Mouse (Mus musculus) urinary bladder, postnatal 10 days (tissue): ENCODE data around the gene Zfp697.
"Not testable (repeated sequence)": the region's sequence is repeated elsewhere in the genome, so short reads cannot be mapped to it uniquely, and the experiment has no call there.

ENCODE experiments used
- DNase-seq: peaks from one replicate; pipeline ENCODE4 v3.0.0; 2022; ENCODE audit warnings: low spot score

Zfp697 gene

GRCm38 (mm10) chr3:98522779-98523178, 140.5 kb downstream of the Zfp697 start:
- not testable (repeated sequence) for DNase-seq

DNA sequence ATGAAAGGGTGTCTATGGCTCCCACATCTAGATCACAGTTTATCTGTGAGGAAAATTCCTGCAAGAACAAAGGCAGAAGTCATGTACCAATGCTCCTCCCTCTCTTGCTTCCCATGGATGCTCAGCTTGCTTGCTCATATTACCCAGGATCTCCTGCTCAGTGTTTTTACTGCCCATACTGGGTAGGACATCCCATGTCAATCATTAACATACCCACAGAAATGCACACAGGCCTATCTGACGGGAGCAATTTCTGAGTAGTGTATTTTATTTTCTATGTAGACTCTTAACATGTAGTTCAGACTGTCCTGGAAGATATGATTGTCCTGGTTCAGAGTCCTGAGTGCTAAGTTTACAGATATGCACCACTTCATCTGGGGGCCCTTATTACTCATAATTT, 142.3 kb downstream of the Zfp697 start:
- DNase-seq: not testable (repeated sequence)

DNA sequence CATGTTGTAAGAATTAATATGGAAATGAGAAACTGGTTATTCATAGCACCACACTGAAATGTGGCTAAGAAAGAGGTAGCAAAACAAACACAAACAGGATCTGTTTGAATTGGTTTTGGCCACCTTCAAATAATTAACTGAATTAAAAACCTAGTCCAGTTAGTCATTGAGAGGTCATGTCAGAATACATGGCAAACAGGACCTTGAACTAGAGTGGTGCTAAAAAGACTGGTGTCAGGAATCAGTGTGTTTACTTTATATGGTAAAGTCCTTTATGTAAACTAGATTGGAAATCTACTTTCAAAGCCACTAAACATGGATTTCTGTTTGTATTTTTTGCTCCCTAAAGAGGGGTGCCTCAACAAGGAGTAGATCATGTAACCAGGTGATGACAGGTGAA, 142.7 kb downstream of the Zfp697 start:
- DNase-seq: not testable (repeated sequence)

DNA sequence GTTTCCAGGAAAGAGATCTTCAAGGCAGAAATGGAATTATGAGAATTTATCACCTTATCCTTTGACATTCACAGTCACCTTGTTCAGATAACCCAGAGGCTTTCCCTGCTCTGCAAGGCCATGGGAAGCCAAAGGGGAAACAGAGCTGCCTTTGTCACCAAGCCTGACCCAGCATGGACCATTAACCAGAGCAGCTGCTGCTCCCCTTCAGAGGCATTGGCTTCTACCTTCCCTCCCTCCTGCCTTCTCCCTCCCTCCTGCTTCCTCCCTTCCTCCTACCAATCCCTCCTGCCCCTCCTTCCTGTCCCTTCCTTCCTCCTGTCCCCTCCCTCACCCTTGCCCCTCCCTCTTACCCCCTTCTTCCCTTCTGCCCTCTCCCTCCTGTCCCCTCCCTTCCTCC, 165.4 kb downstream of the Zfp697 start:
- DNase-seq: not testable (repeated sequence)

- DNase-seq: not testable (repeated sequence)
These were observed 166.2 kb downstream of the Zfp697 start for GRCm38 (mm10) chr3:98548495-98548894.

DNA sequence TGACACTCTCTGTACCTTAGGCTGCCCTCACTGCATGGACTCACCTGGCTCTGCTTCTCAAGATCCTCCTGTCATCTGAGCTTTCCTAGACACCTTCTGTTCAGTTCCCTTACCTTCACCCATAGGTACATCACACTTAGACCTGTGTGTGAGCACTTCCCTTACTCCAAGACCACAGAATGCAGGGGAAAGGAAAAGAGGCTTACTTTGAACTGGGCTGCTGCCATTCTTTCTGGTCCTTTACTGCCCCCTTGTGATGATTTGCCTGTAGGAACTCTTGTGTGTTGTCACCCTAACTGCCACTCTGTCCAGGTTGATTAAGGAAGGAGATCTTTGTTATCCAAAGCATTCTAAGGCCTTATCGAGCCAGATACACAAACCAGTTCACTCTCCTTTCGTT, 168.0 kb downstream of the Zfp697 start:
- not testable (repeated sequence) for DNase-seq

- DNase-seq: not testable (repeated sequence)
These were observed 168.6 kb downstream of the Zfp697 start for GRCm38 (mm10) chr3:98550832-98551231.

- DNase-seq: not testable (repeated sequence)
These were observed 178.4 kb downstream of the Zfp697 start for GRCm38 (mm10) chr3:98560711-98561110.

- DNase-seq: not testable (repeated sequence)
These were observed 181.6 kb downstream of the Zfp697 start for GRCm38 (mm10) chr3:98563831-98564230.

DNA sequence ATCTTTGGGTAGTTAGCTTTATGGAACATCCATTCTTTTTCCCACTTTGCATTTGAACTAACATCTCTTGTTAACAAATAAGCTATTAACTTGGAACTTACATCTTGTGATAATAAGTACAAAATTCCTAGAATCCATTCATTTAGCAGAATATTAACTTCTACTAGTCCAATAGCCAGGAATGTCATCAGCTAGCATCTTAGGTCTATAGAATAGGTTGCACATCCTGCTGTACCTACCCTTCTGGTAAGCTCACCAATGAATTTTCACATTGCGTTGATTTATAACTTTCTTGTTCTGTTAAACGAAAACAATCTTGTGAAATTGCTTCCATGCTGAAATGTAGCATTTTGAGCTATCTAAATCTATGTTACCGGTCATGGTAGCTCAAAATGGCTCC, 182.6 kb downstream of the Zfp697 start:
- not testable (repeated sequence) for DNase-seq

DNA sequence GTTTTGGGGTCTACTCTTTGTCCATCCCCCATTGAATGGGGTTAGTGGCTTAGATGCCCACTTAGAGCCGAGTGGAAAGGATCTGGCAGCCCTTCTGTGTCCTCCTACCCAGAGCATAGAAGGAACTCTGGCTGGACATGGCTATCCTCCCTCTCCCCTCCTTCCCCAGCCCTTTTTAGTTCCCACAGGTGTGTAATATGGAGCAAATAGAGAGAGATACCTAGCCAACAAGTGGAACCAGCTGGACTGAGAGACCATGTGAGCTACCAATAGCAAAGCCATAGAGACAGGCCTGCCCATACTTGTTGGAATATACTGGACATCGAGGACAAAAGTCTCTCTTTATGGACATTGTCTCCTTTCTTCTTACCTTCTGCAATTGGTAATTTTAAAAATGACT, 185.5 kb downstream of the Zfp697 start:
- DNase-seq: not testable (repeated sequence)

DNA sequence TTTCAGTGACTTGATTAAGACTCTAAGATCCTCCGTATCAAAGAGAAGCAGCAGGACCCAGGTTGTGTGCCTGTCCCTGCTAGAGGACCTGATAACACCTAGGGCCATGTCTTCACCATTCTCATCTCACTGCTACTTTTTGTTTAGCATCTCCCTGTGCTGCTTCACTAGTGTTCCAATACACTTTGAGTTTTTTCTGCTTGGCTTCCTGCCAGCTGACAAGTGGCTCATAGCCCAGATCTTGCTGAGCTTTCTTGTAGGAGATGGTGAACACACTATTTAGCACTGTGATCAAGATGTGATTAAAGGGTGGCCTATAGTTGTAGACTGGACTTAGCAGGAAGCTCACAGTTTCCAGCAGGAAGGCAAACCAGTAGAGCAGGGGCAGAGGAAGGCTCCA, 198.8 kb downstream of the Zfp697 start:
- not testable (repeated sequence) for DNase-seq

DNA sequence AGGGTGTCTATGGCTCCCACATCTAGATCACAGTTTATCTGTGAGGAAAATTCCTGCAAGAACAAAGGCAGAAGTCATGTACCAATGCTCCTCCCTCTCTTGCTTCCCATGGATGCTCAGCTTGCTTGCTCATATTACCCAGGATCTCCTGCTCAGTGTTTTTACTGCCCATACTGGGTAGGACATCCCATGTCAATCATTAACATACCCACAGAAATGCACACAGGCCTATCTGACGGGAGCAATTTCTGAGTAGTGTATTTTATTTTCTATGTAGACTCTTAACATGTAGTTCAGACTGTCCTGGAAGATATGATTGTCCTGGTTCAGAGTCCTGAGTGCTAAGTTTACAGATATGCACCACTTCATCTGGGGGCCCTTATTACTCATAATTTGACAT, 199.9 kb downstream of the Zfp697 start:
- DNase-seq: not testable (repeated sequence)

GRCm38 (mm10) chr3:98582622-98583021, 200.4 kb downstream of the Zfp697 start:
- not testable (repeated sequence) for DNase-seq

- DNase-seq: no peak
These were observed 205.5 kb downstream of the Zfp697 start for GRCm38 (mm10) chr3:98587721-98588120.

DNA sequence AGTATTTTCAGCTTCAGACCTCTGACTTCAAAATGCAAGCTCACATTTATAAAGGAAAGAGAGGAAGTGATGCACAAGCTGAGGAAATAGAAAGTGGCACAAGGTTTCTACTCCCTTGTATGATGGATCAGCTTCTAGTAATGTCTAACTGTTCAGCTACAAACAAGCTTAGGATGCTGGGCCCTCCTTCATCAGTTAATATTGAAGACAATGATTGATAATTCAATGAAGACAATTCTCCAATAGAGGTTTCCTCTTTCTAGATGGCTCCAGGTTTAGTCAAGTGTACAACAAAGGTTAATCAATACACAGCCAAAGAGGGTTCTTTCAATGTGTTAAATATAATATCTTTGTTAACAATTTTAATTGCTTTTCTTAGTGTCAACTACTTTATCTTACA, 206.4 kb downstream of the Zfp697 start, which contains the start of gene Gm10681:
Gm10681 (minus strand) TSS at position 101 of the 400 bp plus-strand sequence.
- no peak for DNase-seq

DNA sequence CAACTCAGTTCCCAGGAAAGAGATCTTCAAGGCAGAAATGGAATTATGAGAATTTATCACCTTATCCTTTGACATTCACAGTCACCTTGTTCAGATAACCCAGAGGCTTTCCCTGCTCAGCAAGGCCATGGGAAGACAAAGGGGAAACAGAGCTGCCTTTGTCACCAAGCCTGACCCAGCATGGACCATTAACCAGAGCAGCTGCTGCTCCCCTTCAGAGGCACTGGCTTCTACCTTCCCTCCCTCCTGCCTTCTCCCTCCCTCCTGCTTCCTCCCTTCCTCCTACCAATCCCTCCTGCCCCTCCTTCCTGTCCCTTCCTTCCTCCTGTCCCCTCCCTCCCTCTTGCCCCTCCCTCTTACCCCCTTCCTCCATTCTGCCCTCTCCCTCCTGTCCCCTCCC, 231.3 kb downstream of the Zfp697 start:
- DNase-seq: not testable (repeated sequence)

- DNase-seq: no peak
These were observed 231.7 kb downstream of the Zfp697 start for GRCm38 (mm10) chr3:98613963-98614362.

DNA sequence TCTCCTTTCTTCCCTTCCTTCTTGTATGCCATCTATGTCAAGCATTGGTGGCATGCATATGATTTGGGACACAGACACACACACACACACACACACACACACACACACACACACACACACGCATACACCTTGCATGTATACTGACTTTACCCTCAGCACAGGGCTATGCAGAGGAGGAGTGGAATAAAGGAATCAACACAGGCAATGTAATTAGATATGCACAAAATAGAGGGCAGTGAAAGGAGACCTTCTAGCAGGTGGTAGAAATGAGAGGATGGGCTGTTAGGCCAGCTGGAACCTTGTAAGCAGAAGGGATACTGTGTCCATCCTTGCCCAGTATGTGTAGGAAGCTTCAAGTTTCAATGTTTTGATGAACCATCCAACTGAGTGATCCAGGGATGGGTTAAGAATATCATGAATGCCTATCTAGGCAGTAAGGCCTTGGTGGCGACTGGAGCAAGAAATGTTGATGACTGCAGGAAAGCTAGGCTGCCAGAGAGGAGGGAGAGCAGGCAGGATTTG, 232.2 kb downstream of the Zfp697 start:
- DNase-seq: not testable (repeated sequence)

DNA sequence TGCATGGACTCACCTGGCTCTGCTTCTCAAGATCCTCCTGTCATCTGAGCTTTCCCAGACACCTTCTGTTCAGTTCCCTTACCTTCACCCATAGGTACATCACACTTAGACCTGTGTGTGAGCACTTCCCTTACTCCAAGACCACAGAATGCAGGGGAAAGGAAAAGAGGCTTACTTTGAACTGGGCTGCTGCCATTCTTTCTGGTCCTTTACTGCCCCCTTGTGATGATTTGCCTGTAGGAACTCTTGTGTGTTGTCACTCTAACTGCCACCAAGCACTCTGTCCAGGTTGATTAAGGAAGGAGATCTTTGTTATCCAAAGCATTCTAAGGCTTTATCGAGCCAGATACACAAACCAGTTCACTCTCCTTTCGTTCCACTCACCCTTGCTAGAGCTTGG, 234.0 kb downstream of the Zfp697 start:
- not testable (repeated sequence) for DNase-seq

- not testable (repeated sequence) for DNase-seq
These were observed 234.5 kb downstream of the Zfp697 start for GRCm38 (mm10) chr3:98616786-98617185.

DNA sequence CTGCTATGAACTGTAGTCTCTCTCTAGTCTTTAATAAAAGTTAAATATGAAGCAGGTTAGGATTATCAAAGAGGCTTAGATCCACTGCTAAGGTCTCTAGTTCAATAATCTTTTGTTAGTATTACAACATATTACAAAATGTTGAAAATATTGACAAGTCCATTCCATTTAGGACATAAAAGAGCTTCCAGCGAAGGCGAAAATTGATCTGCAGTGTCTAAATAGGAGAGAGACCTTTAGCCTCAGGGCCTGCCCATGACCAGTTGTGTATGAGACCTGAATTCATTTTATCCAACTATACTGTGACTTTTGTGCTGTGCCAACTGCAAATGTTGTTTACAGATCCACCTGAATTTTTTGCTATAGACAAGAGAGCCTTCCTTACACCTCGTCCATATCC, 247.4 kb downstream of the Zfp697 start:
- no peak for DNase-seq

GRCm38 (mm10) chr3:98630152-98630551, 247.9 kb downstream of the Zfp697 start, which contains the start of gene Hsd3b5:
Gene Hsd3b5, minus strand, starts transcription at chr3:98630252.
- DNase-seq: no peak

GRCm38 (mm10) chr3:98635145-98635544, 252.9 kb downstream of the Zfp697 start:
- no peak for DNase-seq
